Mouse (Mus musculus) adrenal gland, postnatal 25 days (tissue): Measurements from ENCODE around the gene Ptprk. TPM values are rescaled to one million over a fixed set of nuclear protein-coding genes. Genes with fewer than 3 reads are reported as not detected.

Source experiments
- DNase-seq: peaks from one replicate; pipeline ENCODE4 v3.0.0; 2021; ENCODE audit warnings: mixed read lengths
- total RNA-seq: library from RNA; stranded (reverse); gene quantifications from 2 replicates; pipeline ENCODE4 v1.2.3, GENCODE M21; 2021

The Ptprk gene
- total RNA-seq, 1 experiment from 2014 or later, result 22.6 TPM

DNA sequence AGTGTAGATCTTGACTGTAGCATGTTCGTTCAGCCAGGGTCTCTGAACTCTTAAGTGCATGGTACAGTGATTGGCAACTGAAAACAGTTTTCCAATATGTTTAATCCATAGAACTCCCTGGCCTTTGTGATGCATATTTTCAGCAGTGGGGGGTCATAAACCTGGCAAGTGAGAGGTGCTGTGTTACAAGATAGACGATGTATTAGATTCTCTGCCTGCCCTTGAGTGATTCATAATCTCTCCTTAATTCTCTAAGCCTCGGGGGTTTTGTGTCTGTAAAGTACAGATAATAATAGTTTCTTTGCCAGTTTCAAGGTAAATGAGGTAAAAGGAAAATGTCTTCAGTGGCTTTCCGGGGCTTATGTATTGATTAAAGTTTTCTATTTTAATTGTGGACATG is 475.9 kb downstream of the Ptprk start:
- DNase-seq, result no peak

DNA sequence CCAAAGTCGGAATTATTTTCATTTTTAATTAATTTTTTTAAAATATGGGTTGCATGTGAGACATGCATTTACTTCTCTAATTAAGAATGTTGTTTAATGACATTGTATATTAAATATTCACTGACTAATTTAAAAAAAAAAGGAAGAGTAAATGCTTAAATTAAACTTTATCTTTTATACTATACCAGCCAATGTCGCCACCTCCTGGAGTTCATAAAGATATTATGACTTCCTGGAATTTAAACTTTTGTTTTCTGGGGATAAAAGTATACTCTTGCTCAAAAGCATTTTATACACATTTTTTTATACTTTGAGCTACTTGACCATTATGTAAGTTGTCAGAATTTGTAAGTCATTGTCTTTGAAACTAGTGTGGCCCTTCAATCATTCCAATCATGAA is 477.4 kb downstream of the Ptprk start:
- DNase-seq, result no peak

DNA sequence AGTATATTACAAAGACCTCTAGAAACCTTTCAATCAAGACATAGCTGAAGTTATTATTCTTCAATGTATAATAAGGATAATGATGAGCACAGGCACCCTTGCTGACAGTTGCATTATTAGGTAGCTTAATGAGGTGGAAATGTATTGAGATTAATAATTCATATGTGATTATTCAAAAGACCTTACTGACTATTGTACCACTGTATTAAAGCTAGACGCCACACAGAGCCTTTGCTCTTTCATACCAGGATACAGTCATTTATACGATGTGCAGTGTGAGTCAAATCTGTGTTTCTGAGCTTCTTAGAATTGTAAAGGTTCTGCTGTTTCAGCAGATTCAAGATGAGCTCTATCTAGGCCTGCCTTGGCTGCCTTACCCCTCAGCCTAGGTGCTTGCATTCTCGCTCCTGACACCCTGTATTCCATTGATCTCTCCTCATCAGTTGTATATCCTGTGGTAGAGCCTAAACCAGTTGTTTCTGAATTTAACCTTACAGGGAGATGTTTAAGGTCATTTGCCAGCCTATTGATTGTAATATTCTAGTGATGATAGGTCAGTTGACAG is 489.6 kb downstream of the Ptprk start:
- DNase-seq, result no peak

DNA sequence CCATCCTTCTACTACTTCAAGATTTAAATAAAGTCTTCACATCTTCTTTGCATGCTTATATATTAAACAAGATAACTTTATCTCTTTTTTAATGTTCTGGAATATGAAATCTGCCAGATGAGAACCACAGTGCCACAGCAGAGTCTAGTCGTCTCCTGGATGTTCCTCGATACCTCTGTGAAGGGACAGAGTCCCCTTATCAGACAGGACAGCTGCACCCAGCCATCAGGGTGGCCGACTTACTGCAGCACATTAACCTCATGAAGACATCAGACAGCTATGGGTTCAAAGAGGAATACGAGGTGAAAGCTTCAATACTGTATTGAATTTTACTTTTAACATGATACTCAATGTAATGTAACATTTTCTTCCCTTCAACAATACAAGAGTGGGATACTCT is 491.8 kb downstream of the Ptprk start:
- no peak for DNase-seq

DNA sequence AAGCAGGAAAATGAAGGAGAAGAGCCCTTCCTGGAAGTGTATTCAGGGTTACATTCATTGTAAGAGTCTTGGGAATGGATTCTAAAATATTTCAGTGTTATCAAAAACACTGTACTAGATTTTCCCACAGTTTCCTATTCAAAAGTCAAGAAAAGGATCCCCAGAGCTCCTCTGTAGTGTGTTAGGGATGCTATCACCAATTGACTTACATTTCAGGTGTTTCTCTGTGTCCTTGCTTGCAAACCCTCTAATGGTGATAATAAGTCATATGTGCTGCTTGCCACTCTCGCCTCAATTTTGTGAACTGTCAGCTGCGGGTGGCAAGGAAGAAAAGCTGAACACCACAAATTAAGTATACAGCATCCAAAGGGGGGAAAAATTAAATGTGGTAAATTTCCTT is 492.2 kb downstream of the Ptprk start:
- DNase-seq, result no peak

DNA sequence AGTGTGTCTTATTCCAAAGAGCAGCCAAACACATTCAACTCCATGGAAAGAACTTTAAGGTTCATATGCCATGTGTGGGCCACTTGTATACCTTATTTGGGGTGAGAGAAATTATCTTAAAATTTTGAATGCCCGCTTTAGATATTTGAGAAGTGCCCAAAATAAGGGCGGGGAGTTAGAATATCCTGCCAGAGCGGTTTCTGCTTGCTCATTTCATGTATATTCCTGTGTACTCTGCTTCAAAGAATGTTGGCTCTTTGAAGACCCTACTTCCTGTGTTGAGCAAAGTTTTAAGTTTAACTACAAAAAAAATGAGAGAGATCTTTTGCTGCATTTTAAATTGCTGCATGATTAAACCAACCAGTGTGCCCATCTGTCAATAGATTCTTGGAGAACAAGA is 492.8 kb downstream of the Ptprk start:
- no peak for DNase-seq

DNA sequence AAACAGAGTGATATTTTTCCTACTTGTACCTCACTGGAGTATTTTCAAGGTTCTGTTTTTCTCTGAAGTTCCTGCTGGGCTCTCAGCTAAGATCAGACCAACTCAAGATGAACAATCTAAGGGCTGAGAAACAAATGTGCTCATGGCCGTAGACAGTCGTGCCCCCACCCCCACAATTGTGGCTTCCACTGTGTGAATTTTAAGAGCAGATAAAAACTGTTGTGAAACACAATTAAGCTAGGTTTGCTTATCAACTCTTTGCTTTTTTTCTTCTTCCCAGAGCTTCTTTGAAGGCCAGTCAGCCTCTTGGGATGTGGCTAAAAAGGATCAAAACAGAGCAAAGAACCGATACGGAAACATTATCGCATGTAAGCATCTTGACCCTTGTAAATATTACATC is 493.4 kb downstream of the Ptprk start:
- no peak for DNase-seq

DNA sequence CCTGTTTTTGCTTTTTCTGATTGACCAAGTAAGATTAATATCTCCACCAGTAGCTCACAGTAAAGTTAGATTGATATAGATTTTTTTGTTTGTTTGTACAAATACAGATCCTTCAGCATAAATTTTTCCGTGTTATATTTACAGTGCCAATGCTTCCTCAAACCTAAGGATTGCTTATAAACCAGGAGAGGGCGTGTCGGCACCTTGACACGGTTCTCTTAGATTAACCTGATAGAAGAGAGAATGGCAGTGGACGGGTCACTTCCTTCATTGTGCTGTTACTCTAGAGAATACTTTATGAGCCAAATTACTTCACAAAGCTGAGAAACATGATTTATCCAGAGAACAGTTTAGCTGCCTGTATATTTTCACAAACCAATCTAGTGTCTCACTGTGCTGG is 505.0 kb downstream of the Ptprk start:
- DNase-seq, result no peak

DNA sequence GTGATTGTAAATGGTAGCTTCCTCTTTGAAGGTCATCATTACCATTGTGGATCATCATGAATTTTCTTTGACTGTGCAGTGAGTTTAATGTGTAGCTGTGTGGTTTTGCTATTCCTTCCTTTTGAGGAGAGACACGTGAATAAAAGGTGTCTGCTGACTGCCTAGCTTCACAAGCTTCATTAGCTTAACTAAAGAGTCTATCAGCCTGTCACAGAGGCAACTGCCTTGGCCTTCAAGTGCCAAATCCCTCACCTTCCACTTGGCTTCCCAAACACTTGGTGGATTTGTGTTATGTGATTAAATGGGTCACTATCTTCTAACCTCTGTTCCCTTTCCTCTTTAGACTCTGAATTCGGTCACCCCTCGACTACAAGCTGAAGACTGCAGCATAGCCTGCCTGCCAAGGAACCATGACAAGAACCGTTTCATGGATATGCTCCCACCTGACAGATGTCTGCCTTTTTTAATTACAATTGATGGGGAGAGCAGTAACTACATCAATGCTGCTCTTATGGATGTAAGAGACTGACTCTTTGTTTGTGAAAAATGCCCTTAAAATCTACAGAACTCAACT is 512.0 kb downstream of the Ptprk start:
- no peak for DNase-seq

DNA sequence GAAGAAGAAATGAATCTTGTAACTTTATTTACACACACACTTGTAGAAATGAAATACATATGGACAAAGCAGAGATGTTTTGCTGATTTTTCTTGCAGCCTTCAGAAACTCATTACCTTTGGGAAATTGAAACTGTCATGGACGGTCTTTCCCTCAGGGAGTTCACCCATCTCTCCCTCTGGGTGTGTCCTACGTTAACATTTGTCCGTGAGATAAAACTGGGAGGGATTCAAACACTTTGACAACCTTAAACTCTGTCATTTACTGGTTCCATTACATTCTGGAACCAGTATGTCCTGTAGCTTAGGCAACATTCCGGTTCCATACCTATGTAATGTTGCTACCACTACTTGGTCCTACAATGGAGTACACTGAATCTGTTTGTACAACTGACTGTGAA is 513.8 kb downstream of the Ptprk start:
- DNase-seq, result no peak

DNA sequence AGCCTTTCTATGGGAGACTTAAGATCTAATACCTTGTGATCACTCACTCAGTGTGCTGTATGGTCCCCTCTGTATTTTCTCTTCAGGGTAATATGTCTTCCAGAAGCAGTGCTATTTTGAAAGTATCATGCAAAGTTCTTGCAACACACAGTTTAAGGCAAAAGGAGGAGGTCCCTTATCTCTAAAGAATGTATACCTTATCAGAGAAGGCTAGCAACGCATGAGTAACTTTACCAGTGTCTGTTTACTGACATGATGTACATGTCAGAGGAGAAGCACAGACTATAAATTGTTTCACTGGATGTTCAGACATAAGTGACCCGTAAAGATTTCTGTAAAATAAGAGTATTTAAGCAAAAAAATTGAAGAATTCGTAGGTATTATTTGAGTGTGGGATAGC is 516.2 kb downstream of the Ptprk start:
- DNase-seq, result no peak

DNA sequence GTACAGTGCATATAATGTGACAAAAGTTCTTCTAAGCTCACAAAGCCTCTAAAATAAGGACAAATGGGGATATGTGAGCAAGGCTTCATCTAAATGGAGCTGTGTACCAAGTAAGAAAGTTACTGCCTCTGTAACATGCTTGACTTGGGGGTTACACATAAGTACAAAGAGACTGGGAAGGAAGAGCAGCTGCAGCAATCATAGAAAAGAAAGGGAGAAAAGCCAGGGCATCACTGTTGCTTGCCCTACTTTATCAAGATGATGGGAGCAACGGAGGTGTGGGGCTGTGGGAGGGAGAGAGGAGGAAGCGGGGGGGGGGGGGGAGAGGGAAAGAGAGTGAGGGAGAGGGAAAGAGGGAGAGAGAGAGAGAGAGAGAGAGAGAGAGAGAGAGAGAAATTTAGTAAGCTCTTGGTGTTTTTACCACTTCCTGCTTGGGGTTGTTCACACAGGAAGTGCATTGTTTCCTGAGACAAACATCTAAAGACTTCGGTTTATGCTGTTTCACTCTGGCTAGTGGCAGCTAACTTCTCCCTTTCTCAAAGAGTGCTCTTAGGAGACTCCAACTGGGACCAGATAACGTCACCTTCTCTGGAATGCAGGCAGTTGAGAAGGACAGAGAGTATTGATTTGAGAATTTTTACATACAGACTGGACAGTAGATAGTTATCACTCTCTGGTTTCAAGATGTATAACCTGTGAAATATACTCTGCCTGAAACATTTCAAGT is 519.1 kb downstream of the Ptprk start:
- no peak for DNase-seq

DNA sequence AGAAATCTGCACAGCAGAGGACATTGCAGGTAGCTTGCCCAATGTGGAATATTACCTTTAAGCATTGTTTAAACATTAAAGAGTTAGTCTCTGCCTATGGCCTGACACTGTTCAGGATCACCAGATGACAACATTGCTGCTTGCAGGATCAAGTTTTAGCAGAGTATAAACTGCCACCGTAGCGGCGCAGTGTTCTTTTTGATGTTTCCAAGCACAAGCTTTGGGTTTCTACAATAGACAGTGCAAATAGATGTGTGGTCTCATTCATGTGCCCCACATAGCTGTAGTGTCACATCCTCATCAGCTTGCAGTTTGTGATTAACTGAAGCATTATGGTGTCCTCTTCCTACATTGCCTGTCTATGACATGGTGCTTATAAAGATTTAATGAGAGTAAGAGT is 522.3 kb downstream of the Ptprk start:
- no peak for DNase-seq

DNA sequence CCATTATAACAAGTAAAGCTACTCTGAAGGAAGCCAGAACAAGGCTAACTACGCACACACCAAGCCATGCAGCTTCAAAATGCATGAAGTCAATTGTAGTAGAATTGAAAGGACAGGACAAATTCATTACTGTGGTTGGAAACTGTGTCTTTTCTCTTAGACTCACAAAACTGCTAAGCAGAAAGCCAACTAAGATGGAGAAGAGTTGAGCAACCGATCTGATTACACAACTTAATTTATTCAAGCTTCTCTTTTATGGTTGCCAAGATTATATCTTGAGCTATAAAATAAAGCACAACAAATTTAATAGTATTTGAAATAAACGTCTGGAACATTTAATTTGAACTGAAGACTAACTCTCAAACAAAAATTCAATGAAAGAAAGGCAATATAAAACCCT is 534.5 kb downstream of the Ptprk start:
- no peak for DNase-seq

DNA sequence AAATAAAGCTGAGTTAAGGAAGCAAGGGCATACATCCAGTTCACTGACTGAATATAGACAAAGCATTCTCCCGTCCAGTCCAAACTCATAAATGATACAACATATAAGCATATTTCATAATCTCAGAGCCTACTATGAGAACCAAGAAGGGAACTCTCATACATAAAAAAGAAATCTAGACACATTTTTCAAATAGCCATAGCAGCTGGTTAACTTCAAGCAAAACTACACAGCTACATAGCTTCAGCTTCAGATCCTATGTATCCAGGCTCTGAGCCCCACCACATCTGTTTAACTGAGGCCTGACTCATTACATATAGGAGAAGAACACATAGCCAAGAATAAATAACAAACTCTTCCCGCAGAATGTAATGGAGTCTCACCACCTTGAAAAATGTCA is 539.8 kb downstream of the Ptprk start:
- no peak for DNase-seq

DNA sequence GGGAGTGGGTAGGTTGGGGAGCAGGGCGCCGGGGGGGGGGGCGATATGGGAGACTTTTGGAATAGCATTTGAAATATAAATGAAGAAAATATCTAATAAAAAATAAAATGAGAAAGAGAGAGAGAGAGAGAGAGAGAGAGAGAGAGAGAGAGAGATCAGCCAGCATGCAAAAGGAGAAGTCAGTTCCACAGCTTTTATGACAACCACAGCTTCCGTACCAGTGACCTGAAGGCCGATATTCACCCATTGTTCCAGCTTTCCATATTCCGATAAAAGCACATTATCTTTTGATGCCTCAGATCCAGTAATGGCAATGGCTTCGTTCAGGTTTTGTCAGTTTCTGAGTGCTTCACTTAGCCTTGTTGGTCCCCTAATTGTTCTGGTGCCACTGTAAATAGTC is 542.6 kb downstream of the Ptprk start:
- DNase-seq, result no peak

DNA sequence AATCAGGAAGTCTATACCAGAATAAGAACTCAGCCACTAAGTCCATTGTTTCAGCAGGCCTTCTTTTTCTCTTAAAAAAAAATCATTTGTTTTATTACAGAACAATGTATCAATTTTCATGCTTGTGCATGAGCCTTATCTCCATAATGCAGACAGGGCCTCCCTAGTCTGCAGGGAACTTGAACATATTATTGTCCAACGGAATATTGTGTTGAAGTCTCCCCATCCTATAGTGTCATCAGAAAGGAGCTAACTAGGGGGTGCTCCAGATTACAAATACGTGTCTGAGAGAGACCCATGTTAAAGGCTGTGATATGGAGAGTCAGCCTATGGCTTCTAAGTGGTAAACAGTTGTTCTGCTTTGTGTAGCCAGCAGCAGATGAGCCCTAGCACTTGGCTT is 543.4 kb downstream of the Ptprk start:
- DNase-seq, result no peak

DNA sequence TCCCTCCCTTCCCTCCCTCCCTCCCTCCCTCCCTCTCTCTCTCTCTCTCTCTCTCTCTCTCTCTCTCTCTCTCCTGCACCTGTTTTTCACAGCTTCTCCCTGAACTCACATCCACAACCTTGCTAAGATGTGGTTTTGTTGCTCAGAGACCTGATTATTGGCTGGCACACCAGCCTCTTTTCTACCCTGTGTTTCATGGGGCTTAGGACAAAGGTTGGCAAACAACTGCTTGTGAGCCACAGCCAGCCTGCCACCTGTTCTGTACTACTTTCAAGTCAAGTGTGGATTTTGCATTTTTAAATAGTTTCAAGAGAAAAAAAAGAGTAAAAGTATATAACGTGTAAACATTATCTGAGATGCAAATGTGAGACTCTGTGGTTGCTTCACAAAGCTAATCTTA is 544.8 kb downstream of the Ptprk start:
- no peak for DNase-seq

DNA sequence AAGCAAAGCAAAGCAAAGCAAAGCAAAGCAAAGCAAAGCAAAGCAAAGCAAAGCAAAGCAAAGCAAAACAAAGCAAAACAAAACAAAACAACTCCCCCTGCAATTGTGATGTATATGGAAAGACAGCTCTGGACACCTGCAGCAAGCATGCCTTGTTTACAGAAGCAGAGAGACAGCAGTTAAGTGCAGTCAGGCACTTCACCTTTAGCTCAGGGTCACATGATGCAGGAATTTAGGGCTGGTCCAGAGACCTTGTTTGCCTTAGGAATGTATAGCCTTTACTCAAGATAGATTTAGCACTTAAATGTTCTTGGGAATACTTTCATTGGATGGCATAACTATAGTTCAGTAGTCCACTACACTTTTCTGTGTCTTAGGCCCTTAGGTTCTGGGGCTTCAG is 561.5 kb downstream of the Ptprk start:
- DNase-seq, result no peak

DNA sequence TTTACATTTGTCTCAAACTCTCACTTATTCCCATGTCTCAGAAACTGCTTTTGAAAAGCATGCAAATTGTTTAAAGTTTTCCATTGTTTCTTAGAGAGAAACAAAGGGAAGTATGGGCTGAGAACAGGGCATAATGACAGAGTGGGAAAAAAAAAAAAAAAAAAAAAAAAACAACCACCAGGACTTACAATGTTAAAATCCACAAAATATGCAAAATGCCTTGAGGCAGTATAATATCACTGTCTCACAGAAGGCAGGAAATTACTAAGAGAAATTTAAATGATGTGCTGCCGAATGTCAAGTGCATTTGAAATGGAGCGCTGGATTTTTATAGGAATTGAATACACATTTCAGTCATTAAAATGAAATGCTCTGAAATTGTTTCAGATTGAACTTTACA is 567.3 kb downstream of the Ptprk start:
- no peak for DNase-seq
